Mouse (Mus musculus) stomach, postnatal 0 days (tissue): Measurements from ENCODE around the gene Tbccd1. TPM values are rescaled to one million over a fixed set of nuclear protein-coding genes. Genes with fewer than 3 reads are reported as not detected.

ENCODE experiments used
- ATAC-seq: fragments of 200-750 bp; cut with Nextera tagmentation; 2 replicates; pipeline ENCODE4 v1.8.0; 2017; ENCODE audit not compliant: low FRiP score, low TSS enrichment
- DNase-seq: peaks from one replicate; pipeline ENCODE4 v3.0.0-alpha.2; 2016; ENCODE audit warnings: low spot score
- H3K27ac ChIP-seq: fragments of 300-500 bp; sonication (generic); replicated peaks from 2 replicates; pipeline ENCODE4 v1.5.1; 2014; ENCODE audit warnings: mild to moderate bottlenecking, control low read depth
- H3K27me3 ChIP-seq: fragments of 300-500 bp; sonication (generic); 2 replicates; pipeline ENCODE4 v1.6.1; 2014; ENCODE audit warnings: low read length; ENCODE audit not compliant: control insufficient read depth, insufficient read depth
- H3K36me3 ChIP-seq: fragments of 300-500 bp; sonication (generic); 2 replicates; pipeline ENCODE4 v1.6.1; 2014; ENCODE audit warnings: low read length, mixed read lengths; ENCODE audit not compliant: control insufficient read depth, insufficient read depth
- H3K4me1 ChIP-seq: fragments of 300-500 bp; sonication (generic); replicated peaks from 2 replicates; pipeline ENCODE4 v1.6.1; 2014; ENCODE audit warnings: antibody characterized with exemption; ENCODE audit not compliant: control insufficient read depth, insufficient read depth
- H3K4me2 ChIP-seq: fragments of 300-500 bp; sonication (generic); replicated peaks from 2 replicates; pipeline ENCODE4 v1.6.1; 2014; ENCODE audit warnings: low read depth, mild to moderate bottlenecking, control low read depth, moderate library complexity
- H3K4me3 ChIP-seq: fragments of 300-500 bp; sonication (generic); 2 replicates; pipeline ENCODE4 v1.5.1; 2014; ENCODE audit warnings: low read depth, low read length, control low read depth
- H3K9ac ChIP-seq: fragments of 300-500 bp; sonication (generic); 2 replicates; pipeline ENCODE4 v1.6.1; 2014; ENCODE audit warnings: mild to moderate bottlenecking, low read length, control low read depth, mixed read lengths
- H3K9me3 ChIP-seq: fragments of 300-500 bp; sonication (generic); 2 replicates; pipeline ENCODE4 v1.6.1; 2016; ENCODE audit warnings: low read length; ENCODE audit not compliant: control insufficient read depth
- CTCF ChIP-seq: IDR thresholded peaks from 2 replicates; pipeline ENCODE4 v1.5.1; 2016; ENCODE audit warnings: antibody characterized with exemption, low read depth, mild to moderate bottlenecking, moderate library complexity
- EP300 ChIP-seq: optimal IDR thresholded peaks from 2 replicates; pipeline ENCODE3; 2016; ENCODE audit warnings: antibody characterized with exemption
- WGBS: fragments of 180-500 bp; shearing (Covaris S2); extraction: QIAGEN DNeasy Blood & Tissue Kit; methylation state at CpG from one replicate; pipeline ENCODE4 v1.1.7; 2014; 5-methylcytosine and 5-hydroxymethylcytosine counted together
- polyA plus RNA-seq: library from polyadenylated mRNA; unstranded; fragments of >200 nt; fragmentation: Nextera tagmentation; extraction: Ambion mirVana; gene quantifications from 2 replicates; pipeline ENCODE4 v1.2.1, GENCODE M21; 2015

The Tbccd1 gene
- polyA plus RNA-seq, 1 experiment from 2014 or later: 12.2 TPM

DNA sequence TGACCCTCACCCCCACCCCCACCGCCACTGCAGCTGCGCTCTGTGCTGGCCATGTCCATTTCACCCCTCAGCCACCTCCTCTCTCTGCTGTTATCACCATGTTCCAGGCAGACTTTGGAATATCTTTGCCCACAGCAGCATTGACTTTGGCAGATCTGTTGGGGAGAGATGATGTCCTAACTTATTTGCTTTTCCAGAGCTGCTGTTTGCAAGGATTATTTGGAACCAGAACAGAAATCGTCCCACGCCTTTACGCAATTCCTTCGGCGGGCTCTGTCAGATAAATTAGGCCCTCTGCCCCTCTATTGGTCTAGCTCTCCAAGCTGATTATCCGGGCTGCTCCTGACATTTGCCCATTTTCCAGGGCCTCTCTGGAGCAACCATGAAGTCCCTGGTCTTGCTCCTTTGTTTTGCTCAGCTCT lies 34.3 kb upstream of the Tbccd1 start:
- ATAC-seq (no peak), DNase-seq (no peak)
- TF ChIP-seq EP300: no peak
- TF ChIP-seq CTCF: no peak
- Histone ChIP-seq H3K9ac (no peak overlapping the region), H3K4me3 (no peak overlapping the region), H3K9me3 (no peaks in the 10 kb centered on the region), H3K4me1 (no peaks in the 10 kb centered on the region), H3K27ac (no peak overlapping the region), H3K27me3 (no peaks in the 10 kb centered on the region), H3K36me3 (no peaks in the 10 kb centered on the region), H3K4me2 (no peak overlapping the region)
- WGBS: 79% methylated on average over 8 of the region's 8 CpGs

DNA sequence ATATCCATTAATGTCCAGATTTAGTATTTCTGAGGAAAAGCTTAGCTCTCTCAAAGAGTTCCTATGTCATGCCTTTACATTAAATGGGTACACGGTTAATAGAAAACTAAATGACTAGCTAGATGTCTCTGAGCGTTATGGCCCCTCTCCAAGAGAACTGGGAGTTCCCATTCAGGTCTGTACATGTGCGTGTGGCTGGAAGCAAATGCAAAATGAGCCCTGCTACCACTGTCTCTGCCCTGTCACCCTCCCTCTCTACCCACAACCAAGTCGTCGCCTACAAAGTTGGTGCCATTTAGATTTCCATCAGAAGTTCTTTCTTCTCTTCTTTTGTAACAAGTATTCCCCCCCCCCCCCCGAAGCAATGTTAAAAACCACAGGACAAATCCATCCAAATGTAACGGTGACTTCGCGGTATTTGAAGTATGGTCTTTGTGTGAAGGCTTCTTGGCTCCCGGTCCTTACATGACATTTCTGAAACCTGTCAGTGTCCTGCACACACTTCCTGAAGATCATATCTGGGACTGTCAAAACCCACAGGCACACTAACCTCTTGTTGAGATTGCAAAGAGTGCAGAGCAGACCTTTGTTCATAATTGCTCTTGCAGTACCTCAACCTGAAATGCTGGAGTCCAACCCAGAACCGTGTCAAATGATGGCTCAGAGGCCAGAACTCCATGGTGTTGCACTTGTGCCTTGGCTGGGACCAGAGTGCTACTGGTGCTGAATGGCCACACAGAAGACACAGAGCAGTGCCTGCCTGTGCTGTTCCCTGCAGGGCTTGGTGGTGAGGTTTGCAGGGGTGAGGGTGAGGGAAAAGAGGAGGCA lies 33.4 kb upstream of the Tbccd1 start, which contains the start of gene Ahsg:
Gene Ahsg (plus strand): TSS at position 595 of the 828 bp plus-strand sequence.
- H3K4me3 ChIP-seq: no peak within 1 kb of the TSS
- DNase-seq: no peak
- no peaks in the 10 kb centered on the region for H3K27me3 ChIP-seq
- H3K27ac ChIP-seq: no peak within 1 kb of the TSS
- WGBS: 71% methylated on average over 11 of the region's 11 CpGs
- H3K9ac ChIP-seq: no peak within 1 kb of the TSS
- no peaks in the 10 kb centered on the region for H3K9me3 ChIP-seq
- H3K4me1 ChIP-seq: no peaks in the 10 kb centered on the region
- no peak within 1 kb of the TSS for H3K4me2 ChIP-seq
- no peaks in the 10 kb centered on the region for H3K36me3 ChIP-seq
- TF ChIP-seq CTCF: no peak
- no peak for TF ChIP-seq EP300
- ATAC-seq: no peak

DNA sequence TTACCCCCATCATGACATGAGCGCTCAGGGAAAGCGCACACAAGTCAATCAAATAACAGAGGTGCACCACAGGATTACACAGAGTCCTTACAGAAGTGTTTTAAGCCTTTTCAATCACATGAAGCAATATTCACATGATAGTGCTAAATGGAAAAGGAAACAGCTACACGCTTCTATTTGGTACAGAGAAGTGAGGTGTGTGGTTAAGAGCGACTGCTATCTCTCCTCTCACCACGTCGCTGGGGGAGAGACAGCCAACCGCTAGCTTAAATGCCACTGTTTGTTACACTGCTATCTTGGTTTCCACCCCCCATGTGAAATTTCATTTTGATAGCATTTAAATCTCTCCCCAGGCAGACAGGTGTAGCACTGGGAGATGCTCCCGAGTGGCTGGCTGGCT lies 32.2 kb upstream of the Tbccd1 start:
- DNase-seq (no peak), ATAC-seq (no peak)
- no peak overlapping the region for H3K27ac ChIP-seq
- no peaks in the 10 kb centered on the region for H3K27me3 ChIP-seq
- TF ChIP-seq EP300 (no peak), CTCF (no peak)
- no peaks in the 10 kb centered on the region for H3K9me3 ChIP-seq
- H3K36me3 ChIP-seq: no peaks in the 10 kb centered on the region
- WGBS: 81% methylated on average over 8 of the region's 8 CpGs
- no peak overlapping the region for H3K4me2 ChIP-seq
- no peaks in the 10 kb centered on the region for H3K4me1 ChIP-seq
- no peak overlapping the region for H3K4me3 ChIP-seq
- H3K9ac ChIP-seq: no peak overlapping the region

DNA sequence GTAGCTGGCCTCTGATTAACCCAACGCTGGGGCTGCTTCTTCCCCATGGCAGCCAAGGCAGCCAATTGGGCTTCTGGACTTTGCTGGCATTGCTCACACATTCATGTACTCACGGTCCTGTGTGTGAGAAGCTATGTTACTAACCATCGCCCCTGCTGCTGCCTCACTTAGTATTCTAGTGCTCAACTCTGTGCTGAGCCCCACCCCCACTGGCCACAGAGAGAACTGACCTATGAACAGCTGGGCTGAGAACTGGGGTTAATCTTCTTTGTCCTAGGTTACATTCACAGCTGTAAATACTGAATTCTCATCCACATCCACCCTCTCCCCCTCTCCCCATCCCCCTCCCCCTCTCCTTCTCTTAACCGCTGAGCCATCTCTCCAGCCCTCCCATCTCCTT lies 31.4 kb upstream of the Tbccd1 start:
- Histone ChIP-seq H3K4me2 (no peak overlapping the region), H3K9ac (no peak overlapping the region), H3K27me3 (no peaks in the 10 kb centered on the region), H3K4me1 (no peaks in the 10 kb centered on the region), H3K27ac (no peak overlapping the region), H3K36me3 (no peaks in the 10 kb centered on the region), H3K9me3 (no peaks in the 10 kb centered on the region), H3K4me3 (no peak overlapping the region)
- DNase-seq (no peak), ATAC-seq (no peak)
- 60% methylated on average over 4 of the region's 4 CpGs for WGBS
- TF ChIP-seq CTCF (no peak), EP300 (no peak)

DNA sequence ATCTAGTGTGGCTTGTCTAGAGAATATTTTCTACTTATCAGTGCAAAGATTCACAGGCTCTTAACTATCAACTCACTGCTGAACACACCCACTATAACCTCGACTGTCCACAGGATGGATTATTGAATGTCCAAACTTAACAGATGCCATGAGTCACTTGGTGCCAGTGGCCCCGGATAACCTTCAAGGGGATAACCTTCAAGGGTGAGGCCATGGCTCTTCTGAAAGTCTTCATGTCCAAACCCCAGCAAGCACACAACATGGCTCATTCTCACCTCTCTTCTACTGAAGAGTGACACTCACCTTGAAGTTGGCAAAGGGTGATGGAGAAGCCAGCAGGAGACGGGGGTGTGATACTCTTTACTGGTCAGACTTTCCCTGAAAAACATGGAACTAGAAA lies 29.3 kb upstream of the Tbccd1 start:
- no peak for TF ChIP-seq EP300
- TF ChIP-seq CTCF: no peak
- no peaks in the 10 kb centered on the region for H3K27me3 ChIP-seq
- ATAC-seq: no peak
- no peak overlapping the region for H3K27ac ChIP-seq
- 72% methylated on average over 3 of the region's 3 CpGs for WGBS
- no peak overlapping the region for H3K4me2 ChIP-seq
- no peak for DNase-seq
- no peak overlapping the region for H3K9ac ChIP-seq
- no peaks in the 10 kb centered on the region for H3K4me1 ChIP-seq
- no peaks in the 10 kb centered on the region for H3K9me3 ChIP-seq
- H3K36me3 ChIP-seq: no peaks in the 10 kb centered on the region
- no peak overlapping the region for H3K4me3 ChIP-seq

DNA sequence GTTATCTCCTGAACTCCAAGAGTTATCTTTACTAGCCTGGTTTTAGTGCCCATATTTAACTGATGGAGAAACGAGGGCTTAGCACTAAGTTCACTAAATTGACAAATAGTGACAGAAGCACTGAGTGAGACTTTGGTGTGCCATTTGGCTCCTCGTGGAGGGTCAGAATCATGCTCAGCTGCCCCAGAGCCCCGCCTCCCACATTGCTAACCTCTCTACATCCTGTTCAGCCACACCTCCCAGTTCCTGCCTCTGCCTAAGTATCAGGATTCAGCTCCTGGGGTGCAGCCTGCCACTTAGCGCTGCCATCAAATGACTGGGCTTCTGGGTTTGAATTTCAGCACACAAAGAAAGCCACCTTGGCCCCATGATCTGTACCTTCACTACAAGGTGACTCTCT lies 27.9 kb upstream of the Tbccd1 start:
- ATAC-seq (no peak), DNase-seq (no peak)
- Histone ChIP-seq H3K9me3 (no peaks in the 10 kb centered on the region), H3K27ac (no peak overlapping the region), H3K4me3 (no peak overlapping the region), H3K27me3 (no peaks in the 10 kb centered on the region), H3K4me1 (no peaks in the 10 kb centered on the region), H3K4me2 (no peak overlapping the region), H3K9ac (no peak overlapping the region), H3K36me3 (no peaks in the 10 kb centered on the region)
- TF ChIP-seq EP300 (no peak), CTCF (no peak)
- 30% methylated on average over 4 of the region's 4 CpGs for WGBS
